Comparison of ENCODE assay signal across 8 mouse cellular contexts in the genomic region with DNA sequence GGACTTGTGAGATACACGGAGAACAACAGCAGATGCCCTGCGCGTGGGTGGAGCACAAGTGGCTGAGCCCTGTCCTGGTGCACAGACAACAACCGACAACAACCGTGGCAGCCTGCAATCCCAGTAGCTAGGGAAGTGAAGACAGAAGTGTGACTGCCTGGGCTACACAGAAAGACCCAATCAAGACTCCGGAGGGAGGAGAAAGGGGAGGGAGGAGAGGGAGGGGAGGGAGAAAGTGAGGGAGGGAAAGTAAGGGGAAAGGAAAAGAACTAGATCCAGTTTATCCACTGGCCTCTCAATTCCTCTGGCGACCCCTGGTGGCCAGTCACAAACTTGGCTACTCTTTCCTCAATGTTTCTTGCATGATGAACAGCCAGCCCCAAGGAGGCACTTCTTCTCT. TPM values are rescaled to one million over a fixed set of nuclear protein-coding genes. Genes with fewer than 3 reads are reported as not detected.
A peak's percentile ranks its signal among the peaks of the same experiment; 100 is the strongest.
DNase-seq lines count a peak whose midpoint lies in the region; ATAC-seq and TF ChIP-seq lines count a peak whose summit lies in the region.

No protein-coding gene starts in this region.

- peak overlapping the region; percentile 29 for H3K4me3 ChIP-seq in midbrain, embryonic 10.5 days
- H3K4me3 ChIP-seq in midbrain, embryonic 15.5 days, result no peak overlapping the region
- H3K4me3 ChIP-seq in embryonic facial prominence, embryonic 12.5 days, result no peak overlapping the region
- H3K4me3 ChIP-seq in limb, embryonic 14.5 days (replicated peaks; ENCODE audit: low read length), result no peak overlapping the region
- no peak overlapping the region for H3K4me3 ChIP-seq in stomach, postnatal 0 days (ENCODE audit: low read depth, low read length)

- H3K4me1 ChIP-seq in midbrain, embryonic 10.5 days, result peaks cover 18% of the 10 kb centered on the region
- no peaks in the 10 kb centered on the region for H3K4me1 ChIP-seq in midbrain, embryonic 15.5 days
- peaks cover 13% of the 10 kb centered on the region for H3K4me1 ChIP-seq in embryonic facial prominence, embryonic 12.5 days
- H3K4me1 ChIP-seq in limb, embryonic 14.5 days (ENCODE audit: control insufficient read depth, insufficient read depth, low read length), result peaks cover 6% of the 10 kb centered on the region; the same call in 1 of the 2 replicates
- H3K4me1 ChIP-seq in stomach, postnatal 0 days (replicated peaks; ENCODE audit: control insufficient read depth, insufficient read depth), result no peaks in the 10 kb centered on the region

- H3K27ac ChIP-seq in midbrain, embryonic 10.5 days (replicated peaks), result peak overlapping the region; percentile 52; the same call in 1 of the 2 replicates
- no peak overlapping the region for H3K27ac ChIP-seq in midbrain, embryonic 15.5 days
- H3K27ac ChIP-seq in embryonic facial prominence, embryonic 12.5 days, result no peak overlapping the region
- no peak overlapping the region for H3K27ac ChIP-seq in limb, embryonic 14.5 days (replicated peaks; ENCODE audit: low read depth, low read length)
- no peak overlapping the region for H3K27ac ChIP-seq in stomach, postnatal 0 days (replicated peaks)

- WGBS in midbrain, embryonic 10.5 days, result 13% methylated on average over 7 of the region's 7 CpGs
- 12% methylated on average over 7 of the region's 7 CpGs for WGBS in midbrain, embryonic 15.5 days
- 14% methylated on average over 7 of the region's 7 CpGs for WGBS in embryonic facial prominence, embryonic 12.5 days
- WGBS in limb, embryonic 14.5 days, result 12% methylated on average over 7 of the region's 7 CpGs
- WGBS in stomach, postnatal 0 days, result 13% methylated on average over 7 of the region's 7 CpGs

- TF ChIP-seq EP300 in stomach, postnatal 0 days (optimal IDR thresholded peaks at IDR 0.05), result no peak

- H3K36me3 ChIP-seq in midbrain, embryonic 10.5 days, result no peaks in the 10 kb centered on the region
- H3K36me3 ChIP-seq in midbrain, embryonic 15.5 days (replicated peaks), result no peaks in the 10 kb centered on the region
- no peaks in the 10 kb centered on the region for H3K36me3 ChIP-seq in embryonic facial prominence, embryonic 12.5 days
- H3K36me3 ChIP-seq in limb, embryonic 14.5 days (ENCODE audit: control insufficient read depth, insufficient read depth, low read length), result no peaks in the 10 kb centered on the region
- H3K36me3 ChIP-seq in stomach, postnatal 0 days (ENCODE audit: control insufficient read depth, insufficient read depth, low read length), result no peaks in the 10 kb centered on the region

- no peaks in the 10 kb centered on the region for H3K9me3 ChIP-seq in midbrain, embryonic 10.5 days (replicated peaks)
- H3K9me3 ChIP-seq in midbrain, embryonic 15.5 days, result no peaks in the 10 kb centered on the region
- no peaks in the 10 kb centered on the region for H3K9me3 ChIP-seq in embryonic facial prominence, embryonic 12.5 days
- no peaks in the 10 kb centered on the region for H3K9me3 ChIP-seq in limb, embryonic 14.5 days (ENCODE audit: control insufficient read depth, low read length)
- no peaks in the 10 kb centered on the region for H3K9me3 ChIP-seq in stomach, postnatal 0 days (ENCODE audit: control insufficient read depth, low read length)

- ATAC-seq in midbrain, embryonic 15.5 days (replicated peaks), result no peak
- peak; percentile 47; the same call in 1 of the 2 replicates for ATAC-seq in embryonic facial prominence, embryonic 12.5 days (ENCODE audit: insufficient number of reproducible peaks, insufficient read depth, low FRiP score, low TSS enrichment)
- ATAC-seq in limb, embryonic 14.5 days (ENCODE audit: low FRiP score, low read depth), result peak; percentile 39
- 0 out of 2 replicates have a peak, but pooled peaks have one; percentile 13 for ATAC-seq in stomach, postnatal 0 days (ENCODE audit: low FRiP score, low TSS enrichment)

- TF ChIP-seq CTCF in stomach, postnatal 0 days (IDR thresholded peaks at IDR 0.05; ENCODE audit: low read depth), result peak; percentile 93

- H3K4me2 ChIP-seq in midbrain, embryonic 15.5 days, result no peak overlapping the region
- H3K4me2 ChIP-seq in embryonic facial prominence, embryonic 12.5 days (replicated peaks), result peak overlapping the region; percentile 38
- peak overlapping the region; percentile 29 for H3K4me2 ChIP-seq in limb, embryonic 14.5 days (replicated peaks; ENCODE audit: low read depth, low read length, severe bottlenecking)
- 0 out of 2 replicates have a peak overlapping the region, but pooled peaks have one; percentile 20 for H3K4me2 ChIP-seq in stomach, postnatal 0 days (replicated peaks; ENCODE audit: low read depth)

- DNase-seq in midbrain, embryonic 10.5 days (ENCODE audit: low spot score), result peak; percentile 85
- peak; percentile 73 for DNase-seq in heart, adult 8-10 months (ENCODE audit: low spot score)
- DNase-seq in kidney, adult 9 months, result peak; percentile 76
- DNase-seq in limb, embryonic 14.5 days (ENCODE audit: low spot score), result peak; percentile 86
- DNase-seq in naive thymus-derived CD4-positive, alpha-beta T cell, adult 2 months (ENCODE audit: low read depth), result peak; percentile 61
- DNase-seq in stomach, postnatal 0 days (ENCODE audit: low spot score), result peak; percentile 84

- no peak for TF ChIP-seq POLR2A in limb, embryonic 14.5 days (IDR thresholded peaks at IDR 0.05; ENCODE audit: borderline replicate concordance, extremely low read depth, insufficient read depth, insufficient read length)

- peaks cover 21% of the 10 kb centered on the region for H3K27me3 ChIP-seq in midbrain, embryonic 10.5 days (ENCODE audit: low read depth, poor library complexity, severe bottlenecking)
- no peaks in the 10 kb centered on the region for H3K27me3 ChIP-seq in midbrain, embryonic 15.5 days (replicated peaks)
- no peaks in the 10 kb centered on the region for H3K27me3 ChIP-seq in embryonic facial prominence, embryonic 12.5 days
- H3K27me3 ChIP-seq in limb, embryonic 14.5 days (ENCODE audit: control insufficient read depth, insufficient read depth, low read length), result no peaks in the 10 kb centered on the region
- H3K27me3 ChIP-seq in stomach, postnatal 0 days (ENCODE audit: control insufficient read depth, insufficient read depth, low read length), result no peaks in the 10 kb centered on the region

- H3K9ac ChIP-seq in midbrain, embryonic 15.5 days, result no peak overlapping the region
- H3K9ac ChIP-seq in embryonic facial prominence, embryonic 12.5 days, result no peak overlapping the region
- H3K9ac ChIP-seq in limb, embryonic 14.5 days (ENCODE audit: low read depth, low read length, severe bottlenecking), result no peak overlapping the region
- no peak overlapping the region for H3K9ac ChIP-seq in stomach, postnatal 0 days (ENCODE audit: low read length)

RNA-seq across cellular contexts. Expression of a gene that starts 20.1 kb away (rescaled TPM):
- 0.07 TPM in 1 of 2 replicates, not detected in the other for polyA plus RNA-seq in midbrain, embryonic 10.5 days (2016; fragmentation: Nextera tagmentation; extraction: Ambion mirVana)
- polyA plus RNA-seq in midbrain, embryonic 15.5 days (2015; fragmentation: Nextera tagmentation; extraction: Ambion mirVana), result not detected in 2 replicates
- polyA plus RNA-seq in embryonic facial prominence, embryonic 12.5 days (2016; fragmentation: Nextera tagmentation; extraction: Ambion mirVana), result not detected in 2 replicates
- not detected for total RNA-seq in heart, adult 8-10 months (2022)
- polyA plus RNA-seq in limb, embryonic 14.5 days (2012; rRNA removed), result 0.20 and 0.23 TPM in 2 replicates
- polyA plus RNA-seq in limb, embryonic 14.5 days (2014; fragmentation: Nextera tagmentation; extraction: Ambion mirVana), result 0.21 and 0.30 TPM in 2 replicates
- polyA plus RNA-seq in stomach, postnatal 0 days (2015; fragmentation: Nextera tagmentation; extraction: Ambion mirVana), result 0.06 and 0.15 TPM in 2 replicates
